Mouse (Mus musculus) kidney, postnatal 0 days (tissue): Measurements from ENCODE around the gene Gm49486. TPM values are rescaled to one million over a fixed set of nuclear protein-coding genes. Genes with fewer than 3 reads are reported as not detected.
A peak's percentile ranks its signal among the peaks of the same experiment; 100 is the strongest.

Source experiments
- ATAC-seq: fragments of 200-750 bp; cut with Nextera tagmentation; replicated peaks from 2 replicates; pipeline ENCODE4 v1.8.0; 2017; ENCODE audit warnings: low read depth, moderate number of reproducible peaks, moderate TSS enrichment, moderate library complexity; ENCODE audit not compliant: low FRiP score
- DNase-seq: peaks from one replicate; pipeline ENCODE4 v3.0.0-alpha.2; 2016; ENCODE audit warnings: low spot score
- H3K27ac ChIP-seq: fragments of 300-500 bp; sonication (generic); 2 replicates; pipeline ENCODE4 v1.5.1; 2014; ENCODE audit warnings: mild to moderate bottlenecking
- H3K27me3 ChIP-seq: fragments of 300-500 bp; sonication (generic); 2 replicates; pipeline ENCODE4 v1.6.1; 2014; ENCODE audit warnings: low read length, mixed read lengths; ENCODE audit not compliant: insufficient read depth
- H3K36me3 ChIP-seq: fragments of 300-500 bp; sonication (generic); 2 replicates; pipeline ENCODE4 v1.6.1; 2014; ENCODE audit warnings: low read length, mixed read lengths; ENCODE audit not compliant: insufficient read depth
- H3K4me1 ChIP-seq: fragments of 300-500 bp; sonication (generic); replicated peaks from 2 replicates; pipeline ENCODE4 v1.6.1; 2014; ENCODE audit warnings: antibody characterized with exemption, low read length, mixed read lengths; ENCODE audit not compliant: insufficient read depth
- H3K4me2 ChIP-seq: fragments of 300-500 bp; sonication (generic); 2 replicates; pipeline ENCODE4 v1.6.1; 2014; ENCODE audit warnings: mild to moderate bottlenecking, low read length, moderate library complexity, mixed read lengths
- H3K4me3 ChIP-seq: fragments of 300-500 bp; sonication (generic); replicated peaks from 2 replicates; pipeline ENCODE4 v1.5.1; 2014; ENCODE audit warnings: low read depth, low read length
- H3K9ac ChIP-seq: fragments of 300-500 bp; sonication (generic); 2 replicates; pipeline ENCODE4 v1.6.1; 2014; ENCODE audit warnings: low read depth, low read length
- H3K9me3 ChIP-seq: fragments of 300-500 bp; sonication (generic); replicated peaks from 2 replicates; pipeline ENCODE4 v1.6.1; 2016; ENCODE audit warnings: low read length, inconsistent platforms, mixed read lengths
- CTCF ChIP-seq: IDR thresholded peaks from 2 replicates; pipeline ENCODE4 v1.5.1; 2016; ENCODE audit warnings: antibody characterized with exemption, low read depth, mild to moderate bottlenecking, moderate library complexity
- WGBS: fragments of 180-500 bp; shearing (Covaris S2); extraction: QIAGEN DNeasy Blood & Tissue Kit; methylation state at CpG from one replicate; pipeline ENCODE4 v1.1.7; 2014; 5-methylcytosine and 5-hydroxymethylcytosine counted together
- polyA plus RNA-seq: library from polyadenylated mRNA; unstranded; fragments of >200 nt; fragmentation: Nextera tagmentation; extraction: Ambion mirVana; gene quantifications from 2 replicates; pipeline ENCODE4 v1.2.1, GENCODE M21; 2015

Gene Gm49486
- polyA plus RNA-seq, 1 experiment from 2014 or later: 0.42 TPM

DNA sequence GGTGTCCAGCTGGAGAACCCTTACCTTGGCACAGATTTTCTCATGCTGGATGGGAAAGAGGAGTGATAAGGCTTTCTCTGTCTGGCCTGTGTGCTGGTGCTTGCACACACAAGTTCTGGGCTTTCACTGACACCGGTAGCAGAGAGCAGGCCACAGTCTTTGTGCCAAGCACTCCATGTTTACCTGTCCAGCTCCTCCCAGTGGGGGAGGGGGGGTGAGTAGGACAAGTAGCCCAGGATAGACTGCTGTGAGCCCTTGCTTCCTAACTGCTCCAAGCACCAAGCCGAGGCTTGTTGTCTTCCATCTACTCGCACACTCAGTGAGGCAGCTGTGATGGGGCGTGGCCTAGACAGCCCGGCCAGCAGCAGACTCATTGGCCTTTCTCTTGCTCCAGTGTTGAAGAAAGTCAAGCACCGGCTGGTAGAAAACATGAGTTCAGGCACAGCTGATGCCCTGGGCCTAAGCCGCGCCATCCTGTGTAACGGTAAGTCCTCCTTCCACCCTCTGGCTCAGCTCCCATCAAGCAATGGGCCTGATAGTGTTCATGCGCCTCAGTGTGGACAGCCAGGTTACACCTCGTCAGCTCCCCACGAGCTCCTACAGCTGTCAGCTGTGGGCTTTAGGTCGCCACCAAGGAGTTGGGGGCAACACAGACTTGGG is 13.5 kb downstream of the Gm49486 start:
- no peaks in the 10 kb centered on the region for H3K4me1 ChIP-seq
- H3K27me3 ChIP-seq: no peaks in the 10 kb centered on the region
- no peak overlapping the region for H3K4me3 ChIP-seq
- H3K9me3 ChIP-seq: no peaks in the 10 kb centered on the region
- H3K27ac ChIP-seq: no peak overlapping the region
- peak; percentile 18 for ATAC-seq
- H3K4me2 ChIP-seq: no peak overlapping the region
- TF ChIP-seq CTCF: no peak
- DNase-seq: no peak
- peaks cover 42% of the 10 kb centered on the region for H3K36me3 ChIP-seq
- WGBS: 66% methylated on average over 13 of the region's 13 CpGs
- no peak overlapping the region for H3K9ac ChIP-seq

DNA sequence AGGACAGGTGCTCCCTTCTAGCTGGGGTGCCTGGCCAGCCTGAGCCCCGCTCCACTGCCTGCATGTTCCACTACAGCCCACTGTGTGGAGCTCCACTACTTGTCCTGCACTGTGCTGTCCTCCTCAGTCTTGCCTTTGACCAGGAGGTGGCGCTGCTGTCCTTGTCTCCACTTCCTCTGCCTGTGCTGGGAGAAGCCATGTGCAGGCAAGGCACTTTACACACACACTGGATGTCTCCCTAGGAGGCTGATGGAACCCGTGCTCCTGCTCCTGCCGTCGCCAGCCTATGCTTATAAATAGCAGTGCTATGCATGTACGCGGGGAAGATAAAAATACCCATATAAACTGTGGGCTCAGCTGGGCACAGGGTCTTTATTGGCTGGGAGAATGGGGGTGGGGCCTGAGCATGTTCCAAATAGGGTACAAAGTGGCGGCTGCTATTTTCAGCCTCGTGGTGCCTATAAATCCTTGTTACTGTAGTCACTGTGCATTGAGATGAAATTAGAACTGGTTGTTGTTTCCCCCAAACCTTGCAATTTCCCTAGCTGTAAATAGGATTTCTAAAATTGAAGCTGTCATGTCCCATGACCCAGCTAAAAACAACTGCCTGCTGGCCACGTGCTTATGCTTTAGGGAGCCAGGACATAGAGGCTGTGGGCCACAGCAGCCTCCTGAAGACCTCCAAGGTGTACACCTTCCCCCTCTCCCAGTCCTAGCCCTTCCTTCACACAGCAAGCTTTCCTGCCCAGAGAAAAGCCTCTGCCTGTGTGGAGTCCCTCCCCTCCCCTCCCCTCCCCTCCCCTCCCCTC is 14.2 kb downstream of the Gm49486 start:
- Histone ChIP-seq H3K36me3 (peaks cover 49% of the 10 kb centered on the region), H3K4me2 (no peak overlapping the region)

DNA sequence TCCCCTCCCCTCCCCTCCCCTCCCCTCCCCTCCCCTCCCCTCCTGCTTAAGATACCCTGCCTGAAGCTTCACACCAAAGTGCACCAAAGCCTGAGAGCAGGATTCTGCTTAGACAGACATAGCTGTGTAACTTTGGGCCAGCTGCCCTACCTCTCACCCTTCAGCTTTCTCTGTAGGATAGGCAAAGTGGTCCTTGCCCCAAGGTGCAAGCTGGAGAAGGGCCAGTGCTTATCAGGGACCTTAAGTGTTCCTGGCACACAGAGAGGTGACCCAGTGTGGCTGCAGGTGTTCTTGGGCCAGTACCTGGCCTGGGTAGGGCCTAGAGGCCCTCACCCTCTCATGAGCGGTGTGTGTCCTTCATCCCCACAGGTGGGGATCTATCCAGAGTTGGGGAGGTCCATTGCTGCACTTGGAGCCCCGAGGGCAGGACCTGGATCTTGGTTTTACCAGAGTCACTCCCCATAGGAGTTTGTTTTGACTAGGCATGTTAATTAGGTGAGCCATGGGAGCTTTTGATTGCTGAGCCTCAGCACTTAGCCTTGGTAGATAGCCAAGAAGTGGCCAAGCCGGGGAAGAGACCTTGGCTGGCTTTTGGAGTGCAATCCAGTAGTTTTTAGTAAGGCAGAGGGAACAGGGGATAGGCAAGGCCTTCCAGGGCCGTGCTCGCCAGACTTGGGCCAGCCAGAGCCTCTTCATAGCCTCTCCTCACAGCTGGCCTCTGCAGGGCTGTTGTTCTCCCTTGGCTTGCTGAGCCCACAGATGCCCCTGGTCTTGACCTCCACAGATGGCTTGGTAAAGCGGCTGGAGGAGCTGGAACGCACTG is 15.1 kb downstream of the Gm49486 start:
- WGBS: 73% methylated on average over 7 of the region's 7 CpGs
- Histone ChIP-seq H3K36me3 (peaks cover 47% of the 10 kb centered on the region), H3K27ac (no peak overlapping the region), H3K9me3 (no peaks in the 10 kb centered on the region), H3K27me3 (no peaks in the 10 kb centered on the region), H3K4me1 (no peaks in the 10 kb centered on the region), H3K9ac (no peak overlapping the region), H3K4me3 (no peak overlapping the region), H3K4me2 (no peak overlapping the region)
- no peak for TF ChIP-seq CTCF
- ATAC-seq (no peak), DNase-seq (no peak)

More for the DNA sequence above, 14.2 kb downstream of the Gm49486 start:
- Histone ChIP-seq H3K9me3 (no peaks in the 10 kb centered on the region), H3K27me3 (no peaks in the 10 kb centered on the region), H3K4me3 (no peak overlapping the region), H3K9ac (no peak overlapping the region), H3K4me1 (no peaks in the 10 kb centered on the region), H3K27ac (no peak overlapping the region)
- DNase-seq: peak; percentile 97
- peak; percentile 90 for ATAC-seq
- TF ChIP-seq CTCF: peak; percentile 100
- 13% methylated on average over 10 of the region's 10 CpGs for WGBS

DNA sequence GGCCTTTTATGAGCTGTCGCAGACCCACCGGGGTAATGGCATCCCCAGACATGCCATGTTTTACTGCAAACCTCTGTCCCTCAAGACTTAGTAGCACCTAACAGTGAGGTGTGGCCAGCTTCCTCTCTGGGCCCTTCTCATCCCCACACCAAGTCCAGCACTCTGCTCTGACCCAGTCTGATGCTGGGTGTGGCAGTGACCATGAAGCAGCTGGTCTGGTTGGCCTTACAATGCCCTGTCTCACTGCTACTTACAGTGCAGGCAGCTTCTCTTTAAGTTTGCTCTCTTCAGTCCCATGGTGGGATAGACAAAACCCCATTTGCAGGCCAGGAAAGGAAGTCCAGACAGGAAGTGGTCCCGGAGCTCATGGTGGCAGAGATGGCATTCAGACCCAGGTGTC is 16.1 kb downstream of the Gm49486 start:
- ATAC-seq (no peak), DNase-seq (no peak)
- Histone ChIP-seq H3K9ac (no peak overlapping the region), H3K4me1 (no peaks in the 10 kb centered on the region), H3K27me3 (no peaks in the 10 kb centered on the region), H3K36me3 (peaks cover 39% of the 10 kb centered on the region), H3K9me3 (no peaks in the 10 kb centered on the region), H3K27ac (no peak overlapping the region), H3K4me2 (no peak overlapping the region), H3K4me3 (no peak overlapping the region)
- WGBS: 94% methylated on average over 3 of the region's 3 CpGs
- no peak for TF ChIP-seq CTCF

DNA sequence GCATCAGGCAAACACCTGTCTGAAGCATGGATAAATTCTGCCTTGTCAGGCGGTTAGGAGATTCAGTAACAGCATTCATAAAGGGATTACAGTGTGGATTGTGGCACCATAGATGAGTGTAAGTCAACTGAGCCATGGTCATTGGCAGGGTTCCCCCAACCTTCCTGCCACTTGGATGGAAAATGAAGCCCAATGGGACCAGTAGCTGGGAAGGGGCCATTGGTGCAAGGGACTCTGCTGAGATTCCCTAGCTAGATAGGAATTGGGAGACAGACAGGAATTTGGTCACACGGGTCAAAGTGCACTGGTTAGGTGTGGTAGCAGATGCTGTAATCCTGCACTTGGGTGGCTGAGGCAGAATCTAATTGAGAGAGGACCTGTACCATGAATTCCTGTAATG is 21.0 kb downstream of the Gm49486 start:
- Histone ChIP-seq H3K4me2 (no peak overlapping the region), H3K4me1 (peaks cover 11% of the 10 kb centered on the region), H3K36me3 (peaks cover 25% of the 10 kb centered on the region), H3K9ac (no peak overlapping the region), H3K9me3 (no peaks in the 10 kb centered on the region), H3K27me3 (0 out of 2 replicates have a peak, but pooled peaks cover 9% of the 10 kb centered on the region), H3K4me3 (no peak overlapping the region), H3K27ac (no peak overlapping the region)
- no peak for DNase-seq
- 89% methylated on average over 2 of the region's 2 CpGs for WGBS
- no peak for TF ChIP-seq CTCF
- no peak for ATAC-seq

DNA sequence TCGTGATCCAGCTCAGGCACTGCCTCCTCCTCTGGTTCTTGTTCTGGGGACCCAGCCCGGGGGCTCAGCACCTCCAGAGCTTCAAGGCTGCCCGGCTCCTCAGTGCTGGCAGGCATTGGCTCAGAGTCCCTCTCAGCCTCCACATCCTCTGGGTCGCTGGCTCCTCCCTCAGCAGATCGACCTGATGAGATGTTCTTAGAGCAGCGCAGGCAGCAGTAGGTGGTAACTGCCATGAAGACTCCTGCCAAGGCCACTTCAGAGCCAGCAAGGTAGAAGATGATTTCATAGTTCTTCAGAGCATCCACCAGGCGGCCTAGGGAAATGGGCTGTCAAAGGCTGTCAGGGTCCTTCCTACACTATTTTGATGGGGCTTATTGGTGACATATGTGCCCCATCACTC is 22.0 kb downstream of the Gm49486 start:
- WGBS: 53% methylated on average over 7 of the region's 7 CpGs
- TF ChIP-seq CTCF: no peak
- H3K27ac ChIP-seq: no peak overlapping the region
- no peak overlapping the region for H3K9ac ChIP-seq
- no peak overlapping the region for H3K4me3 ChIP-seq
- 0 out of 2 replicates have a peak, but pooled peaks cover 9% of the 10 kb centered on the region for H3K27me3 ChIP-seq
- peaks cover 11% of the 10 kb centered on the region for H3K4me1 ChIP-seq
- ATAC-seq (no peak), DNase-seq (no peak)
- no peak overlapping the region for H3K4me2 ChIP-seq
- peaks cover 23% of the 10 kb centered on the region for H3K36me3 ChIP-seq
- no peaks in the 10 kb centered on the region for H3K9me3 ChIP-seq
